Mouse (Mus musculus): ENCODE measurements at regions not wholly inside any gene's neighbourhood (a gene's known extent, or its start where the extent isn't known, plus 50 kb on each side); places are given as distances from the start of the nearest gene placed in this dataset.

- ChIA-PET POLR2A (no interaction called here), CTCF (interaction anchor here (1.6 kb wide), 1 partner anchor 42 kb away, joined by 4 read pairs; no protein-coding TSS in a partner anchor)
- no peaks in the 10 kb centered on the region for H3K27me3 ChIP-seq
- DNase-seq (ENCODE audit: low read depth, low spot score) (peak; percentile 10), ATAC-seq (peak; percentile 78)
- TF ChIP-seq CTCF (IDR thresholded peaks at IDR 0.05) = no peak
- in situ Hi-C loops (cut with MboI; ENCODE audit: low pct_unique_long_range_greater_than_20kb) = no loop called here
Observed at GRCm38 (mm10) chr13:114726828-114727227, 91.2 kb upstream of the Mocs2 start.

- peak; percentile 39 for DNase-seq (ENCODE audit: low read depth, low spot score)
- ChIA-PET CTCF (interaction anchor here (1.0 to 1.3 kb wide), 2 partner anchors 11 to 20 kb away, joined by 3 to 4 read pairs; no protein-coding TSS in a partner anchor), POLR2A (no interaction called here)
- no peaks in the 10 kb centered on the region for H3K27me3 ChIP-seq
- no peak for TF ChIP-seq CTCF (IDR thresholded peaks at IDR 0.05)
- ATAC-seq = peak; percentile 47
- in situ Hi-C loops (cut with MboI; ENCODE audit: low pct_unique_long_range_greater_than_20kb) = no loop called here
Observed at GRCm38 (mm10) chr13:114735066-114735465, 83.0 kb upstream of the Mocs2 start.

- ChIA-PET CTCF (interaction anchor here (1.2 to 1.3 kb wide), 2 partner anchors 19 to 53 kb away, joined by 3 to 7 read pairs; no protein-coding TSS in a partner anchor), POLR2A (interaction anchor here (0.8 to 1.0 kb wide), 2 partner anchors 52 to 283 kb away, joined by 3 read pairs; no protein-coding TSS in a partner anchor)
- TF ChIP-seq CTCF (IDR thresholded peaks at IDR 0.05) = no peak
- in situ Hi-C loops (cut with MboI; ENCODE audit: low pct_unique_long_range_greater_than_20kb) = no loop called here
- DNase-seq (ENCODE audit: low read depth, low spot score) (peak; percentile 62), ATAC-seq (peak; percentile 57)
- H3K27me3 ChIP-seq = no peaks in the 10 kb centered on the region
Observed at GRCm38 (mm10) chr13:114736066-114736465, 82.0 kb upstream of the Mocs2 start.

GRCm38 (mm10) chr13:114742534-114742933 lies 75.5 kb upstream of the Mocs2 start:
- in situ Hi-C loops (cut with MboI; ENCODE audit: low pct_unique_long_range_greater_than_20kb) = no loop called here
- no peak for ATAC-seq
- DNase-seq (ENCODE audit: low read depth, low spot score) = no peak
- ChIA-PET CTCF (interaction anchor here (0.8 to 1.4 kb wide), 5 partner anchors 8 to 196 kb away, joined by 3 to 4 read pairs (median 3); no protein-coding TSS in a partner anchor), POLR2A (no interaction called here)
- no peaks in the 10 kb centered on the region for H3K27me3 ChIP-seq
- TF ChIP-seq CTCF (IDR thresholded peaks at IDR 0.05) = no peak

GRCm38 (mm10) chr13:114745814-114746213 lies 72.2 kb upstream of the Mocs2 start:
- CTCF ChIA-PET = interaction anchor here (1.1 to 3.3 kb wide), 2 partner anchors 10 to 16 kb away, joined by 3 to 14 read pairs; no protein-coding TSS in a partner anchor
- in situ Hi-C loops (cut with MboI; ENCODE audit: low pct_unique_long_range_greater_than_20kb) = no loop called here
- no peak for ATAC-seq
- H3K27me3 ChIP-seq = no peaks in the 10 kb centered on the region
- TF ChIP-seq CTCF (IDR thresholded peaks at IDR 0.05) = no peak
- DNase-seq (ENCODE audit: low read depth, low spot score) = no peak
- POLR2A ChIA-PET = no interaction called here

DNA sequence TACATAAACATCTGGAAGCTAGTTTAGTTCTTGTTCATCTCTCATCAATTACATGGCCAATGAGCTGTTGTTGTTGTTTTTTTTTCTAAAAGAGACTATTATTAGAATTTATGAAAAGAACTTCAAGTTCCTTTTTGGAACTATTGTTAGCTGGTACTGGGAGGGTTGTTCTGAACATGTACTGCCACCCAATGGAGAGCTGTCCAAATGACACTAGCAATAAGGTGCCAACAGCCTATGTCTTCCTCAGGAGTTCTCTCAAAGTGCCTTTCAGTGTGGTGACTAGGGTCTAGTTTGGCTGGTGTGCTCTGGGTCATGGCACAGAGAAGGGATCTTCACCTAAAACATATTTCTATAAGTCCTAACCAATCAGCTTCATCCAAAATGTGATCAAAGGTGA lies 60.6 kb upstream of the Mocs2 start:
- TF ChIP-seq CTCF (IDR thresholded peaks at IDR 0.05) = peak; percentile 74
- DNase-seq (ENCODE audit: low read depth, low spot score) = no peak
- no peak for ATAC-seq
- in situ Hi-C loops (cut with MboI; ENCODE audit: low pct_unique_long_range_greater_than_20kb) = loop anchor here (5.0 to 10.0 kb wide), 3 partner anchors 75 to 883 kb away; partner anchors contain the start of gene Fst
- H3K27me3 ChIP-seq = no peaks in the 10 kb centered on the region
- CTCF ChIA-PET = interaction anchor here (0.7 to 3.7 kb wide), 20 partner anchors 10 to 880 kb away, joined by 3 to 22 read pairs (median 4); partner anchors contain the start of gene Ndufs4
- POLR2A ChIA-PET = interaction anchor here (0.6 to 2.2 kb wide), 6 partner anchors 73 to 306 kb away, joined by 5 to 12 read pairs (median 5); partner anchors contain the start of gene Fst

DNA sequence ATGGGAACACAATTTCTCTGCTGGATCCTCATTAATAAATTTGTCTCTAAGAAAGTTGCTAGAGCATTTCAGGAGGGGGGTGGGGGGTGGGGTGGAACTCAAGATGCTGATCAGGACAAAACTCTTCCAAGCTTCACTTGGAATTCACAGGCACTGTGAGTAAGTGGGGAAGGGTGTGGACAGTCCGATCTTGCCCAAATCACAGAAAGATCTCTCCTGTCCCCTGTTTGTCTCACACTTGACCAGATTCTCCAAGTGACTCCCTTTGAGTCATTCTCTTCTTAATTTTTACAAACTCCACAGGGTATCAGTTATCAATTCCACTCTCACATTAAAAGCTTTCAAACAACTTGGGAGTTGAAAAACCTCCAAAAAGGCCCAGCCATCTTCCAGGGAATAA lies 58.1 kb upstream of the Mocs2 start:
- TF ChIP-seq CTCF (IDR thresholded peaks at IDR 0.05) = no peak
- DNase-seq (ENCODE audit: low read depth, low spot score) (no peak), ATAC-seq (no peak)
- in situ Hi-C loops (cut with MboI; ENCODE audit: low pct_unique_long_range_greater_than_20kb) = loop anchor here (5.0 to 10.0 kb wide), 3 partner anchors 78 to 885 kb away; partner anchors contain the start of gene Fst
- ChIA-PET POLR2A (no interaction called here), CTCF (interaction anchor here (0.9 kb wide), 1 partner anchor 21 kb away, joined by 3 read pairs; no protein-coding TSS in a partner anchor)
- no peaks in the 10 kb centered on the region for H3K27me3 ChIP-seq

- ChIA-PET POLR2A (no interaction called here), CTCF (interaction anchor here (1.2 kb wide), 1 partner anchor 12 kb away, joined by 3 read pairs; no protein-coding TSS in a partner anchor)
- no peaks in the 10 kb centered on the region for H3K27me3 ChIP-seq
- in situ Hi-C loops (cut with MboI; ENCODE audit: low pct_unique_long_range_greater_than_20kb) = no loop called here
- no peak for ATAC-seq
- no peak for DNase-seq (ENCODE audit: low read depth, low spot score)
- no peak for TF ChIP-seq CTCF (IDR thresholded peaks at IDR 0.05)
Observed at GRCm38 (mm10) chr13:114760901-114761300, 57.1 kb upstream of the Mocs2 start.

Measured in Patski (cell line).